Mouse (Mus musculus): ENCODE results near the gene Ercc8. TPM values are rescaled to one million over a fixed set of nuclear protein-coding genes. Genes with fewer than 3 reads are reported as not detected.

Gene Ercc8
- polyA plus RNA-seq, 1 experiment from 2014 or later: 13.9 TPM

DNA sequence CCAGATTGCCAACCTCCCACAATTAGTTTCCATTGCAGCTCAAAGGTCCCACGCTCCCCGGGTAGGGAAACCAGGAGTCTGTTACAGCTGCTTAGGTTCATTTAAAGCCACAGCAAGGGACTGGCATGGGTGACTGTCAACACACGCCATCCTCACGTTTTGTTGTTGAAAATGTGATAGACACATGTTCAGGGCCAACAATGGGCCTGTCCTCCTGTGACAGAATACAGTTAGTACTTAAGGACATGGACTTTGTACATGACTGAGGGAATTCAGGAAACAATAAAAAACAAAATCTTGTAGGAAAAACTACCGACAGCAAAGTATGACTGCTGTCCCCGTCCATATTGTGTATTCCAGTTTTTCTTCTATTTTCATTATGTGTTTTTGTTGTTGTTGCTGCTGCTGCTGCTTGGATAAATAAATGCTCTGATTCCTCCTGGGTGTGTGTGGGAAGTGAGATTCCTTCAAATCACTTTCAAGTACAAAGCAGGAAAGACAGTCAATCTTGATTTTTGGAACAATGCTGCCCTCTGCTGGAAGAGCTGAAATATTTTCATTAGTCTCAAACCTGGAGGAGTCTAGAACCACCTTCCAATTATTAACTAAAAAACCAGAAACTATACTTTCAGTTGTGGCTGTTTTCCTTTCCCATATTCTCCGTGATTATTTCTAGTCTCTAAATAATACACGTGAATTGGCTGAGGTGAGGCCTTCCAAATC, 5.7 kb upstream of the Ercc8 start:
- ATAC-seq: peak; percentile 56
- no peak overlapping the region for H3K4me3 ChIP-seq (ENCODE audit: low read length)
- WGBS: 58% methylated on average over 8 of the region's 8 CpGs
- no peaks in the 10 kb centered on the region; the same call in 1 of the 2 replicates for H3K4me1 ChIP-seq (ENCODE audit: control insufficient read depth, insufficient read depth, low read length)
- no peaks in the 10 kb centered on the region for H3K27me3 ChIP-seq (replicated peaks; ENCODE audit: control insufficient read depth, insufficient read depth, low read length)
- no peaks in the 10 kb centered on the region for H3K36me3 ChIP-seq (ENCODE audit: control insufficient read depth, insufficient read depth, low read length)
- H3K9ac ChIP-seq (ENCODE audit: low read depth, low read length): no peak overlapping the region
- no peaks in the 10 kb centered on the region for H3K9me3 ChIP-seq (ENCODE audit: control insufficient read depth, low read length)
- no peak overlapping the region for H3K27ac ChIP-seq (ENCODE audit: low read length)
- H3K4me2 ChIP-seq (ENCODE audit: low read depth, low read length): no peak overlapping the region

DNA sequence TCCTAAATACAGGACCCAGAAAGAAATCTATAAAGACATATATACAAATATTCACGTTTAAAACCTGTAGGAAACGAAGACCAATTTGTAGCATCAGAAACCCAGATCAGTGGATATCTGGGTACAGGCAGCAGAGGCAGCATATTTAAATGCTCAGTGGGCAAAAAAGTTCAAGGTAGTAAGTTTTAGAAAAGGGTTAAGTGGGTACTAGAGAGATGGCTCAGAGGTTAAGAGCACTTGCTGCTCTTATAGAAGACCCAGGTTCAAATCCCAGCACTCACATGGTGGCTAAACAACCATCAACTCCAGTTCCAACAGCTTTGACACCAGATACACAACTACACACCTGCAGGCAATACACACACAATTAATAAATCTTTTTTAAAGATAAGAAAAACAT, 1.4 kb upstream of the Ercc8 start:
- H3K4me2 ChIP-seq (ENCODE audit: low read depth, low read length): no peak overlapping the region
- no peak overlapping the region for H3K27ac ChIP-seq (ENCODE audit: low read length)
- no peak overlapping the region for H3K9ac ChIP-seq (ENCODE audit: low read depth, low read length)
- no peaks in the 10 kb centered on the region for H3K27me3 ChIP-seq (replicated peaks; ENCODE audit: control insufficient read depth, insufficient read depth, low read length)
- ATAC-seq: no peak
- H3K4me3 ChIP-seq (ENCODE audit: low read length): no peak overlapping the region
- WGBS: 79% methylated on average over 2 of the region's 2 CpGs
- peaks cover 5% of the 10 kb centered on the region for H3K4me1 ChIP-seq (ENCODE audit: control insufficient read depth, insufficient read depth, low read length)
- H3K36me3 ChIP-seq (ENCODE audit: control insufficient read depth, insufficient read depth, low read length): no peaks in the 10 kb centered on the region
- H3K9me3 ChIP-seq (ENCODE audit: control insufficient read depth, low read length): no peaks in the 10 kb centered on the region

DNA sequence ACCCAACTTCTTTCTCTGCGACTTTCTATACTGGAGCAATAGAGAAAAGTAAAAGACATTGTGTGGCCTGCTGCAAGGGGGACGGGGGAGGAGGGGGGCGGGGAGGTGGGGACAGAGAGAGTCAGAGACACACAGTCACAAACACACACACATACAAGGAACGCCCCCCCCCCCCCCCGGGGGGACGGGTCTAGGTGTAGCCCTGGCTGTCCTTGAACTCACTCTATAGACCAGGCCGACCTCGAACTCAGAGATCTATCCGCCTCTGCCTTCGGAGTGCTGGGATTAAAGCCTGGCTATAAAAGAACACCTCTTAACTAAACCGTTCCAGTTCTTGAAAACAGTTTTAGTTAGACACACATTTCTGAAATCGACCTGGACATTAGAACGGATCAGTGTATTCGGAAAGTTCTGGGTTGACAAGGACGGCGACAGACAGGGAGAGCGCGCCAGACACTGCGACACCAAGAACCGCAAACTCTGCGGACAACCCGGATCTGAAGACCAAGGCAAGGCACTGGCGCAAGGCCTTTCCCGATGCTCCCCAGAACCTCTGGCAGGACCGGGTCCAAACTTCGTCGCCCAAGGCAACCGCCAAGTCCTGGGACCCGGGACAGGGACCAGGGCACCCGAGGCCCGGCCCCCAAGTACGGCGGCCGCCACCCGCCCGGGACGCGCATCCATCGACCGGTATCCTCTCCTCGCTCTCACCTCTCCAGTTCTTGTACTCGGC, 633 bp upstream of the Ercc8 start:
- Histone ChIP-seq H3K4me3 (ENCODE audit: low read length) (peak overlapping the region; percentile 94), H3K36me3 (ENCODE audit: control insufficient read depth, insufficient read depth, low read length) (no peaks in the 10 kb centered on the region), H3K27me3 (replicated peaks; ENCODE audit: control insufficient read depth, insufficient read depth, low read length) (no peaks in the 10 kb centered on the region), H3K4me1 (ENCODE audit: control insufficient read depth, insufficient read depth, low read length) (peaks cover 5% of the 10 kb centered on the region), H3K9ac (ENCODE audit: low read depth, low read length) (peak overlapping the region; percentile 68), H3K9me3 (ENCODE audit: control insufficient read depth, low read length) (no peaks in the 10 kb centered on the region), H3K27ac (ENCODE audit: low read length) (no peak overlapping the region), H3K4me2 (ENCODE audit: low read depth, low read length) (peak overlapping the region; percentile 65)
- ATAC-seq: peak; percentile 80
- WGBS: 4% methylated on average over 40 of the region's 42 CpGs

DNA sequence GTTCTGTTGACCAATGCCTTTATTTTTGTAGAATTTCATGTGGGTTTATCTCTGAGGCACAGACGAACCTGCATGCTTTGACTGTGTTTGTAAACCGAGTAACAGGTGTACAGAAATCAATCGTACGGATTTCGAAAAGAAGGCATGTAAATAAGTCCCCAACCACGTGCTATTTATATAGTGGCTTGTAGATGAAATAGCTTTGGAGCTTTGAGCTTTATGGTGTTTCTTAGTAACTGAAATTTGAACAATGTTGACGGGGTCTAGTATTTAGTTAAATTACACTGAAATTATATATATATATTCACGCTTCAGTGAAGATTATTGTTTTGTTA, 677 bp downstream of the Ercc8 start:
- Histone ChIP-seq H3K27ac (ENCODE audit: low read length) (no peak overlapping the region), H3K9ac (ENCODE audit: low read depth, low read length) (peak overlapping the region; percentile 68), H3K4me2 (ENCODE audit: low read depth, low read length) (peak overlapping the region; percentile 89), H3K4me1 (ENCODE audit: control insufficient read depth, insufficient read depth, low read length) (peaks cover 5% of the 10 kb centered on the region), H3K4me3 (ENCODE audit: low read length) (peak overlapping the region; percentile 94), H3K27me3 (replicated peaks; ENCODE audit: control insufficient read depth, insufficient read depth, low read length) (no peaks in the 10 kb centered on the region), H3K9me3 (ENCODE audit: control insufficient read depth, low read length) (no peaks in the 10 kb centered on the region), H3K36me3 (ENCODE audit: control insufficient read depth, insufficient read depth, low read length) (no peaks in the 10 kb centered on the region)
- WGBS: 4% methylated on average over 8 of the region's 8 CpGs
- no peak for ATAC-seq

DNA sequence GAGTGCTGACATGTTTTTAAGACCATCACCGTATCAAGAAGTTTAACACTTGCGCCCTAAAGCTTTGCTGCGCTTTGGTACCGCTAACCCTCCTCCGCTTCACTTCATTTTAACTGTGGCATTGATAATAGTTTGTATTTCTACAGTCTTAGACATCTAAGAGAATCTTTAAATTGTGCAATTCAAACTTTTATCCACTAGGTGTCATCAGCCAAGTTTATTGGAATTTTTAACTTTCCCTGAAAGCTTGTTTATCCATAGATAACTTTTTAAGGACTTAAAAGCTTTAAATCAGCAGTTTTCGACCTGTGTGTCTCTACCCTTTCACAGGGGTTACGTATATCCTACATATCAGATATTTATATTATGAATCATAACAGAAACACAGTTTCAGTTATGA, 1.4 kb downstream of the Ercc8 start:
- H3K4me2 ChIP-seq (ENCODE audit: low read depth, low read length): 0 out of 2 replicates have a peak overlapping the region, but pooled peaks have one; percentile 19
- no peak overlapping the region for H3K27ac ChIP-seq (ENCODE audit: low read length)
- no peaks in the 10 kb centered on the region for H3K36me3 ChIP-seq (ENCODE audit: control insufficient read depth, insufficient read depth, low read length)
- WGBS: 55% methylated on average over 7 of the region's 7 CpGs
- H3K9ac ChIP-seq (ENCODE audit: low read depth, low read length): no peak overlapping the region
- H3K9me3 ChIP-seq (ENCODE audit: control insufficient read depth, low read length): no peaks in the 10 kb centered on the region
- ATAC-seq: no peak
- no peaks in the 10 kb centered on the region for H3K27me3 ChIP-seq (replicated peaks; ENCODE audit: control insufficient read depth, insufficient read depth, low read length)
- peaks cover 5% of the 10 kb centered on the region for H3K4me1 ChIP-seq (ENCODE audit: control insufficient read depth, insufficient read depth, low read length)
- H3K4me3 ChIP-seq (ENCODE audit: low read length): 0 out of 2 replicates have a peak overlapping the region, but pooled peaks have one; percentile 1

DNA sequence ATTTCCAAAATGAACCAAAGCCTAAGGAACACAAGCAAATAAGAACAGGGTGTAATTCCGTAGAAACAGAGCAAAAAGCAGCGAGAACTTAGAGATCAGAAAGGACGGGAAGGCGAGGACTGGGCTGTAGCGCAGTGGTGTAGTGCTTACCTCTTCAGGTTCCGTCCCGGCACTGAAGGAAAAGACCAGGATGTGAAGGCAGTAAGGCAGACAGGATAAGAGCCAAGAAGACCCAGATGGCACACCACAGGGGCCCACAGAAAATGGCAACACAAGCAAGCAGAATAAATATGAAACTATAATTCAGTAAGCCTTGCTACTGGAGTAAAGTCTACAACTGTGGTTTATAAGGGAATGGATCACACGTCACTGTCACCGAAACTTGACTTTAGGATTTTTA, 5.4 kb downstream of the Ercc8 start:
- no peaks in the 10 kb centered on the region for H3K9me3 ChIP-seq (ENCODE audit: control insufficient read depth, low read length)
- 95% methylated on average over 9 of the region's 9 CpGs for WGBS
- peaks cover 5% of the 10 kb centered on the region for H3K4me1 ChIP-seq (ENCODE audit: control insufficient read depth, insufficient read depth, low read length)
- no peak overlapping the region for H3K4me3 ChIP-seq (ENCODE audit: low read length)
- no peak overlapping the region for H3K9ac ChIP-seq (ENCODE audit: low read depth, low read length)
- H3K27ac ChIP-seq (ENCODE audit: low read length): no peak overlapping the region
- H3K4me2 ChIP-seq (ENCODE audit: low read depth, low read length): no peak overlapping the region
- H3K36me3 ChIP-seq (ENCODE audit: control insufficient read depth, insufficient read depth, low read length): no peaks in the 10 kb centered on the region
- no peaks in the 10 kb centered on the region for H3K27me3 ChIP-seq (replicated peaks; ENCODE audit: control insufficient read depth, insufficient read depth, low read length)
- no peak for ATAC-seq

DNA sequence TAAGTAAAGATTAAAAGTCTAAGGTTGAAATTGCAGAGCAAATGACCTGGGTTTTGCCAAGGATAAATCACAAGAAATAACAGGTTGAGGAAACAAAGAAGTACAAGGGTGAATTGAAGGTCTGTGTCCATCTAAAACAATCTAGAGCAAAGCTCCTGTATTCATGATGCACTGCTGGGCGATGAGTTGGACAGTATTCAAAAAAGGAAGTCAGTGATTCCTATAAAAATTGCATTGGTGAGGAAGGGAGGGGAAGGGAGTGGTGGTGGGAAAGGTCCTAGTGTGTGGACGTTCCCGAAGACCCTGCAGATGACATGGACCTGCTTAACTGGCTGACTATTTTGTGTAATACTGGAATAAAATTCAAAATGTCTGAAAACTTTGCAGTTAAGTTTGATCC, 6.1 kb downstream of the Ercc8 start:
- Histone ChIP-seq H3K27ac (ENCODE audit: low read length) (no peak overlapping the region), H3K4me2 (ENCODE audit: low read depth, low read length) (no peak overlapping the region), H3K4me3 (ENCODE audit: low read length) (no peak overlapping the region), H3K4me1 (ENCODE audit: control insufficient read depth, insufficient read depth, low read length) (peaks cover 3% of the 10 kb centered on the region), H3K9ac (ENCODE audit: low read depth, low read length) (no peak overlapping the region), H3K9me3 (ENCODE audit: control insufficient read depth, low read length) (no peaks in the 10 kb centered on the region), H3K36me3 (ENCODE audit: control insufficient read depth, insufficient read depth, low read length) (no peaks in the 10 kb centered on the region), H3K27me3 (replicated peaks; ENCODE audit: control insufficient read depth, insufficient read depth, low read length) (no peaks in the 10 kb centered on the region)
- no peak for ATAC-seq
- 92% methylated on average over 3 of the region's 3 CpGs for WGBS

DNA sequence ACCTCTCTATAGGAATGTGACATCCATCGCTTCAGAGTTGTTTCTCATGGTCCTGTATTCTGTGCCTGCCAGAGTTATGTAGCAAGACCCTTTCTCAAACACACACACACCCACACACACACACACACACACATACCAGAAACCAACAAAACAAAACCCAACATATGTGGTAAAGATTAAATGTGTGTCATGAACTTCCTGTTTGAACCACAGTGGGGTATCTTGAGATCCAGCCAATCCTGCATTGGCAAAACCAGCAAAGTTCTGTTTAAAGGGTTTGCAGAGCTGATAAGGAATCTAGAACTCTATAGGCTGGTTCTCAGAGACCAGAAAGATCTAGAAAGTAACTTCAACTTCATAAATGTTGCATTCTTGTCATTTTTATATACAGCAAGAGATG, 11.5 kb downstream of the Ercc8 start:
- Histone ChIP-seq H3K4me3 (ENCODE audit: low read length) (no peak overlapping the region), H3K4me2 (ENCODE audit: low read depth, low read length) (no peak overlapping the region), H3K4me1 (ENCODE audit: control insufficient read depth, insufficient read depth, low read length) (no peaks in the 10 kb centered on the region), H3K9me3 (ENCODE audit: control insufficient read depth, low read length) (no peaks in the 10 kb centered on the region), H3K27me3 (replicated peaks; ENCODE audit: control insufficient read depth, insufficient read depth, low read length) (no peaks in the 10 kb centered on the region), H3K9ac (ENCODE audit: low read depth, low read length) (no peak overlapping the region), H3K36me3 (ENCODE audit: control insufficient read depth, insufficient read depth, low read length) (peaks cover 2% of the 10 kb centered on the region), H3K27ac (ENCODE audit: low read length) (no peak overlapping the region)
- no peak for ATAC-seq
- WGBS: 100% methylated on average over 1 of the region's 1 CpGs

DNA sequence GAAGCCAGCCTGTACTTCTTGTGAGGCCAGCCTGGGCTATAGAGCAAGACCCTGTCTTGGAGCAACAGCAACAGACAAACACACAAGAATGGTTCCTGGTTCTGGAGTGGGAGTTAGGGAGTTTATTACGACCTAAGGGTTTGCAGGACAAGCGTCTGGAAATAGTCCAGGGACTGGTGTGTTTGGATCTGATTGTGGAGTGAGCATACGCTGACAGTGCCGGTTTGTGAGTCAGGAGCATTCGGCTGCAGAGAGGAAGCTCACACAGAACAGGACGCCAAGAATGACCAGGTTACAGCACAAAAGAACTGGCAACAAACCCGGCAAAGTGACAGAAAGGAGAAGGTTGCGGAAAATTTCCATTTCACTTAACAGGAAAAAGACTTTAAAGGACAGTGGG, 12.0 kb downstream of the Ercc8 start:
- H3K27ac ChIP-seq (ENCODE audit: low read length): no peak overlapping the region
- H3K9ac ChIP-seq (ENCODE audit: low read depth, low read length): no peak overlapping the region
- no peak overlapping the region for H3K4me3 ChIP-seq (ENCODE audit: low read length)
- H3K36me3 ChIP-seq (ENCODE audit: control insufficient read depth, insufficient read depth, low read length): peaks cover 2% of the 10 kb centered on the region
- ATAC-seq: no peak
- H3K4me1 ChIP-seq (ENCODE audit: control insufficient read depth, insufficient read depth, low read length): no peaks in the 10 kb centered on the region
- H3K27me3 ChIP-seq (replicated peaks; ENCODE audit: control insufficient read depth, insufficient read depth, low read length): no peaks in the 10 kb centered on the region
- no peaks in the 10 kb centered on the region for H3K9me3 ChIP-seq (ENCODE audit: control insufficient read depth, low read length)
- H3K4me2 ChIP-seq (ENCODE audit: low read depth, low read length): no peak overlapping the region
- 86% methylated on average over 8 of the region's 8 CpGs for WGBS
